Mouse (Mus musculus): ENCODE results near the gene Ipo4.

Gene Ipo4

GRCm38 (mm10) chr14:55634874-55635522 lies 759 bp downstream of the Ipo4 start:
- peak; percentile 71 for DNase-seq (ENCODE audit: low read depth, low spot score)

- peak; percentile 53 for DNase-seq (ENCODE audit: low read depth, low spot score)
Observed at GRCm38 (mm10) chr14:55629312-55629711, 6.4 kb downstream of the Ipo4 start.

- no peak for DNase-seq (ENCODE audit: low read depth, low spot score)
Observed at GRCm38 (mm10) chr14:55628077-55628827, 7.5 kb downstream of the Ipo4 start.

- no peak for DNase-seq (ENCODE audit: low read depth, low spot score)
Observed at GRCm38 (mm10) chr14:55618486-55619195, 17.1 kb downstream of the Ipo4 start.

- DNase-seq (ENCODE audit: low read depth, low spot score) = peak; percentile 98
Observed at GRCm38 (mm10) chr14:55617822-55618221, 17.9 kb downstream of the Ipo4 start, which contains the start of gene Rec8. Rec8 (plus strand) TSS chr14:55618037.

- DNase-seq (ENCODE audit: low read depth, low spot score) = no peak
Observed at GRCm38 (mm10) chr14:55616844-55617243, 18.9 kb downstream of the Ipo4 start.

- no peak for DNase-seq (ENCODE audit: low read depth, low spot score)
Observed at GRCm38 (mm10) chr14:55615876-55616275, 19.9 kb downstream of the Ipo4 start.

- no peak for DNase-seq (ENCODE audit: low read depth, low spot score)
Observed at GRCm38 (mm10) chr14:55614565-55615178, 21.1 kb downstream of the Ipo4 start.

GRCm38 (mm10) chr14:55613346-55613745 lies 22.4 kb downstream of the Ipo4 start:
- no peak for DNase-seq (ENCODE audit: low read depth, low spot score)

- DNase-seq (ENCODE audit: low read depth, low spot score) = no peak
Observed at GRCm38 (mm10) chr14:55608339-55608738, 27.4 kb downstream of the Ipo4 start.

- peak; percentile 54 for DNase-seq (ENCODE audit: low read depth, low spot score)
Observed at GRCm38 (mm10) chr14:55605743-55606459, 29.9 kb downstream of the Ipo4 start.

GRCm38 (mm10) chr14:55604823-55605222 lies 30.9 kb downstream of the Ipo4 start:
- no peak for DNase-seq (ENCODE audit: low read depth, low spot score)

GRCm38 (mm10) chr14:55603633-55604576 lies 31.9 kb downstream of the Ipo4 start:
- peak; percentile 99 for DNase-seq (ENCODE audit: low read depth, low spot score)

GRCm38 (mm10) chr14:55603271-55603632 lies 32.5 kb downstream of the Ipo4 start, which contains the start of gene Irf9:
Irf9 (plus strand) TSS chr14:55603571.
- DNase-seq (ENCODE audit: low read depth, low spot score) = no peak

- no peak for DNase-seq (ENCODE audit: low read depth, low spot score)
Observed at GRCm38 (mm10) chr14:55598521-55599390, 37.0 kb downstream of the Ipo4 start.

- no peak for DNase-seq (ENCODE audit: low read depth, low spot score)
Observed at GRCm38 (mm10) chr14:55596036-55596690, 39.6 kb downstream of the Ipo4 start.

GRCm38 (mm10) chr14:55592226-55592625 lies 43.5 kb downstream of the Ipo4 start:
- no peak for DNase-seq (ENCODE audit: low read depth, low spot score)

- peak; percentile 99 for DNase-seq (ENCODE audit: low read depth, low spot score)
Observed at GRCm38 (mm10) chr14:55591331-55591891, 44.3 kb downstream of the Ipo4 start, which contains the start of gene Rnf31. Rnf31 (plus strand) TSS chr14:55591708.
